Mouse (Mus musculus) CH12.LX (cell line): ENCODE results near the gene Zcchc9.
"Not testable (repeated sequence)": the region's sequence is repeated elsewhere in the genome, so short reads cannot be mapped to it uniquely, and the experiment has no call there.

Experiments used
- CHD1 ChIP-seq: IDR thresholded peaks from 2 replicates; pipeline ENCODE4 v1.6.1; 2012; ENCODE audit warnings: low read depth, low read length, improper control_type of control experiment, inconsistent platforms
- CTCF ChIP-seq, 2 experiments: IDR thresholded peaks in 1 of 2; conservative IDR thresholded peaks in 1 of 2; 2 replicates each; pipeline ENCODE4 v1.5.1; 2011 to 2012; ENCODE audit warnings: low read depth in 2 of 2, low read length in 2 of 2, improper control_type of control experiment in 1 of 2, inconsistent platforms in 1 of 2, mild to moderate bottlenecking in 1 of 2, moderate library complexity in 1 of 2
- EP300 ChIP-seq: IDR thresholded peaks from 2 replicates; pipeline ENCODE4 v1.6.1; 2011; ENCODE audit warnings: low read length, improper control_type of control experiment
- HCFC1 ChIP-seq: IDR thresholded peaks from 2 replicates; pipeline ENCODE4 v1.6.1; 2012; ENCODE audit warnings: low read depth, mild to moderate bottlenecking, inconsistent platforms, low read length, improper control_type of control experiment
- JUND ChIP-seq: conservative IDR thresholded peaks from 2 replicates; pipeline ENCODE4 v1.6.1; 2011; ENCODE audit warnings: low read depth, low read length, improper control_type of control experiment
- KAT2A ChIP-seq: IDR thresholded peaks from 2 replicates; pipeline ENCODE4 v1.6.1; 2012; ENCODE audit warnings: low read length, improper control_type of control experiment, inconsistent platforms; ENCODE audit not compliant: insufficient replicate concordance
- MAZ ChIP-seq: IDR thresholded peaks from 2 replicates; pipeline ENCODE4 v1.6.1; 2012; ENCODE audit warnings: low read depth, mild to moderate bottlenecking, inconsistent platforms, low read length, improper control_type of control experiment, moderate library complexity
- MEF2A ChIP-seq: IDR thresholded peaks from 2 replicates; pipeline ENCODE4 v1.6.1; 2014; ENCODE audit warnings: low read depth, mild to moderate bottlenecking, inconsistent platforms, low read length, improper control_type of control experiment, borderline replicate concordance
- NELFE ChIP-seq: IDR thresholded peaks from 2 replicates; pipeline ENCODE4 v1.6.1; 2011; ENCODE audit warnings: low read depth, low read length, improper control_type of control experiment
- NRF1 ChIP-seq: IDR thresholded peaks from 2 replicates; pipeline ENCODE4 v1.6.1; 2014; ENCODE audit warnings: low read depth, mild to moderate bottlenecking, inconsistent platforms, low read length, improper control_type of control experiment, moderate library complexity
- POLR2A ChIP-seq: IDR thresholded peaks from 2 replicates; pipeline ENCODE4 v1.6.1; 2011; ENCODE audit warnings: low read depth, mild to moderate bottlenecking, improper control_type of control experiment, low read length
- SMC3 ChIP-seq: IDR thresholded peaks from 2 replicates; pipeline ENCODE4 v1.6.1; 2011; ENCODE audit warnings: low read depth, low read length, improper control_type of control experiment
- TBP ChIP-seq: conservative IDR thresholded peaks from 2 replicates; pipeline ENCODE4 v1.6.1; 2011; ENCODE audit warnings: low read depth, low read length, improper control_type of control experiment
- USF2 ChIP-seq: conservative IDR thresholded peaks from 2 replicates; pipeline ENCODE4 v1.6.1; 2011; ENCODE audit warnings: low read depth, low read length, improper control_type of control experiment

GRCm38 (mm10) chr13:91763654-91764053, 43.9 kb downstream of the Zcchc9 start:
- TF ChIP-seq POLR2A, EP300, SMC3, NELFE, HCFC1, TBP, CHD1, USF2, MEF2A, MAZ, JUND, NRF1, KAT2A: not testable (repeated sequence)
- peak in 1 of 2 experiments; percentile 9; a peak in 1 of 4 replicates for TF ChIP-seq CTCF (conservative IDR thresholded peaks at IDR 0.05 in 1 of 2, IDR thresholded peaks at IDR 0.05 in 1 of 2; ENCODE audit: low read depth in 2 of 2, low read length in 2 of 2)
